Mouse (Mus musculus) brain, embryonic 14.5 days (tissue): ENCODE measurements around the gene Cdh16.

ENCODE experiments used
- CTCF ChIP-seq: fragments of 200-500 bp; IDR thresholded peaks from 2 replicates; pipeline ENCODE4 v1.5.1; 2012; ENCODE audit warnings: inconsistent platforms, mild to moderate bottlenecking, moderate library complexity, borderline replicate concordance; ENCODE audit not compliant: insufficient read depth, insufficient read length; ENCODE audit errors: extremely low read depth
- POLR2A ChIP-seq: fragments of 200-500 bp; IDR thresholded peaks from 2 replicates; pipeline ENCODE4 v1.6.1; 2012; ENCODE audit warnings: mild to moderate bottlenecking, inconsistent platforms, borderline replicate concordance; ENCODE audit not compliant: poor library complexity, insufficient read depth, insufficient read length, severe bottlenecking; ENCODE audit errors: extremely low read depth

DNA sequence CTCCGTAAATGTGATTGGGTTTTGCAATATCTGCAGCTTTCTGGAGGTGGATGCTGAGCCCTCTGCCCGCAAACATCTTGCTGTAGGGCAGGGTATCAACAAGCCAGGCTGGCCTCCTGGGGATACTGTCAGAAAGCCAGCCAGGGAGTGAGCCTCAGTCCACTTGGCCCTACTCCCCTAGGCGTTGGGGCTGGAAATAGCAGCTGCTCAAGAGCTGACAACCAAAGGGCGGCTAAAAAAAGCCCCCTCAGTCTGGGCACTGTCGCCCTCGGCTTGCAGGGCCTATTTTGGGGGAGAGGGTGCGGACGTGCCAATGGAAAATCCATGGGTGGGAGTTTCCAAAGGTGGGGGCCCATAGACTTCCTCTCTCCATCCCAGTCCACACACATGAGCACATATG lies 15.0 kb downstream of the Cdh16 start:
- TF ChIP-seq POLR2A (no peak), CTCF (no peak)
